Mouse (Mus musculus): Measurements from ENCODE around the gene Ulk4. TPM values are rescaled to one million over a fixed set of nuclear protein-coding genes. Genes with fewer than 3 reads are reported as not detected.

The Ulk4 gene
- polyA plus RNA-seq, 2 experiments from 2014 or later: 0.25 to 2.8 TPM

DNA sequence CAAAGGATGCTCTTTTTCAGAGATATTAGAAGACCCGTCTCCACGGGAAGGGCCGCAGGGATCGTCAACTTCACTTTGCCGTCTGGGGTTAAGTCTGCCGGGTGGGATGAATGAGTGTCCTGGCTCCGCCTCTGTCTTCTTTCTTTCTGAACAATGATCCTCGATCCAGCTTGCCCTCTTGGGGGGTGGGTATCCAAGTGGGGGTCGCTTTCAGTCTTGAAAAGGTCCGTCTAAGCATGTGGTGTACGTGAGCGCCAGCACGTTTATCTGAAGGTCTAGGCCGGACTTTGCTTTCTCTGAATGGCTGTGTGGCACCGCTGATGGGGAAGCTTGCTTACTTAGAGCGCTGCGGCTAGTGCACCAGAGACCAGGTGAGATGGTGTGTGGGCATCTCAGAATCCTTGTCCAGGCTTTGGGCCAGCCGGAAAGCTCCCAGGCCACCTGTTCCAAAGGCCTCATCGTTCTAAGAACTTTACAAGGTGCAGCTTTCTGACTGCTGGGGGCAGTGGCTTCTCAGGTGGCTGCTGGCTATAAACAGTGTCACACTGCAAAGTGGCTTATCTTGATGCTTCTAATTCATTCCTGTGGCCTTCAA is 23.1 kb upstream of the Ulk4 start:
- ATAC-seq: no peak

DNA sequence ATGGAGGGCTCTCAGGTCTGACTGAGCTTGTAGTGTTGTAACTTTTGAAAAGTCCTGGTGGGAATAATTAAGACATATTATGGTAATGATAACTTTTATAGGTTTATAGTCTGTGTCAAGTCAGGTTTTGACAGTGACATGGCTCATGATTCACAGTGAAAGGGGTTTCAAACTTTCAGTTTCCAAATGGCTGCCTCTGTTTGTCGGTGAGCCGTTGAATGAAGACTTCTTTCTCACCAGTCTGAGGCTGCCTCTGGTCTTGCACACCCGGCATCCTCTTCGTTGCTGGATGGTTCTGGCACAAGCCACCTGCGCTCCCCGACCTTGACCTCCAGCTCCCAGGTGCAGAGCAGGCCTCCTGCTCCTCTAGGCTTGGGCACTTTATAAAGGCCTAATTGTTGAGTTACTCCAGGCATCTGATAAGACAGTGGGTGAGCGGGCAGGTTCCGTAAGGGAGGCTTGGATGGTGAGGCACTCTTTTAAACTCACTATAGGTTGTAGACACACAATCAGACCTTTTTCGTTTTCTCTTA is 22.3 kb upstream of the Ulk4 start:
- ATAC-seq: peak; percentile 34

DNA sequence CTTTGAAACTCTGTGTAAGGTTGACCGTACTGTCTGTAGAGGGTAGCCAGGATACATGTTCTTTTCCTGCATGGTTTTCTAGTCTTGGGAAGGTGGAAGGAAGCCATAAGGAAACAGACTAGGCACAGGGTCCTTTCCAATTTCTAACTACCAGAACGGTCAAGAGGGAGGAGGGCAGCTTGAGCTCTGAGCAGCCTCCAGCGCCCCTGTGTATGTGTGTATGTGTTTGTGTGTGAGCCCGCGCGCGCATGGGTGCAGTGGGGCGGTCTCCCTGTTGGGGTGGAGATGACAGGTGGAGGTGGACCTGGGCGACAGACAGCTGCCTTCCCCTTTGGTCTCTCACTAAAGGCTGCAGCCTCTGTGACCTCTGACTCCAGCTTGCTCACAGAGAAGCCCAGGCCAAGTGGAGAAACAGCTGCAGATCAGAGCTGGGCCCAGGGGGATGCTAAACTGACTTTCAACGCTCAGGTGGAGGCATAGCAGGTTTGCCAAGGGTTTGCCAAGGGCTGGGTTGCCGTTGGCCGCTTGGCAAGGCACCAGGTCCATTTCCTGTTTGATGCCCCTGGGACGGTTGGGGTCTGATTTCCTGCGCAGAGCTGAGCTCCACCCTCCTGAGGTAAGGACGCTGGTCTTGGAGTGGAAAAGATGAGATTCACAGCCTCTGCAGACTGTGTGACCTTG is 21.6 kb upstream of the Ulk4 start:
- ATAC-seq: peak; percentile 55

DNA sequence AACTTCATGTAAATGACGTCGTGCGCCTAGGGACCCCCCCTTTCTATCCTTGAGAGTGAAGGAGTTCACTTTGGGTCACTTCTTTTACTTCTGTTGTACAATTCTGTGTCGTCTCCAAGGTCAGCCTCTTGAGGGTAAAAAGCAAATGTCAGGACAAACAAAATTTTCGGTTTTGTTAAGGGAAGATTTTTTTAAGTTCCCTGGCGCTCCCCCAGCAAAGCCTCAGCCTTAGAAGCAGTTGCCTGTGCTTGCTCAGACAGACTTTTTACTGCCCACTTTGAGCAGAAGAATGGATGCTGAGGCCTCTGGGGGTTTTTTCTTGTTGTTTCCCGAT is 21.0 kb upstream of the Ulk4 start:
- ATAC-seq: no peak

DNA sequence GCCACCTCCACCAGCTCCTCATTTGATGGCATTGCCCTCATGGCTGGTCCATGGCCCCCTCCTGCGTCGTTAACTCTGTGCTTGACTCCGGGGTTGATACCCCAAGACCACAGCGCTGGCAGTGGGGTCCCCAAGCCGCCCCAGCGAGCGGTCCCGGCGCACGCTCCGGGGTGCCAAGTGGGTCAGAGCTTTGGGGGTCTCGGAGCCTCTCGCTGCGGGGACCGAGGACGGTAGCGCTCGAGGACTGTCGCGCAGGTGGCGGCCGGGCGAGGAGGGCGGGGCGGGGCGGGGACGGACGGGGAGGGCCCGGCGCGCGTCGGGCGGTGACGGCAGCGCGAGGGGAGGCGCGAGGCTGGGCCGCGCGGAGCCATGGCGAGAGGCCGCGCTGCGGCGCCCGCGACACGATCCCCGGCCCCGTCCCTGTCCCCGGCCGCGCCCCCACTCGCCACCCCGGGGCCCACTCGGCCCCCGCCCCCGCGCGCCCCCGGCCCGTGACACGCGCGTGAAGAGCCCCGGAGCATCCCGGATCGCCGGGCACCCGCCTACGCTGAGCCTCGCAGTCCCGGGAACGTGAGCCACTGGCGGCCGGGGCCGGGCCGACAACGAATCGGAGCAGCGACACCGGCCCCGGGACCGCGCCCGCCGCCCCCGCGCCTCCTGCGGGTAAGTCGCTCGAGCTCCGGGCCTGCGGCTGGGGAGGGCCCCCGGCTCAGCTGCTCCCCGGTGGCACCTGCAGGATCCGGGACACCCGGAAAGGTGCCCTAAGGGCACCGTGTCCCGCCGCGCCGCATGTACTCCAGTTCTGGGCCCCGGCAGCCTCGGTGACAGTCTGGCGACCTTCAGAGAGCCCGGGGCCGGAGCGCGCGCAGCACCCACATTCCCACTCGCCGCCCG is 20.4 kb upstream of the Ulk4 start, which contains the start of gene Trak1:
TSS of gene Trak1 (plus strand) at position 332 of the 894 bp plus-strand sequence.
- peak; percentile 44 for ATAC-seq

DNA sequence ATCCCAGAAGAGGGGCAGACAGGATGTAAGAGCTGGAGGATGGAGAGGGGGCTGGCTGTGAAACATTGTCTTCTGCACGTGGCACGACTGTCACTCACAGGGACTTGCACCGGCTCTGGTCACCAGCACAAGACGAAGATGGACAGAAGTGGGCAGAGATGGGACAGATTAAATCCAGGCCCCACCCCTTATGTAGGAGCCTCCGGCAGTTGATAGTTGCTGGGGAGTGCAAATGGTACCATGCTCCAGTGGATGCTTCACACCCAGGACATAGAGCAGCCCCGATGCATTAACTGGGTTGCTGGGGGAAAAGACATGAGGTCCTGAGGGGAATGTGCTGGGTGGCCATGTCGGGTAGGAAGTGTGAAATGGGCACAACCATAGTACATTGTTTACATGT is 18.2 kb upstream of the Ulk4 start:
- no peak for ATAC-seq

DNA sequence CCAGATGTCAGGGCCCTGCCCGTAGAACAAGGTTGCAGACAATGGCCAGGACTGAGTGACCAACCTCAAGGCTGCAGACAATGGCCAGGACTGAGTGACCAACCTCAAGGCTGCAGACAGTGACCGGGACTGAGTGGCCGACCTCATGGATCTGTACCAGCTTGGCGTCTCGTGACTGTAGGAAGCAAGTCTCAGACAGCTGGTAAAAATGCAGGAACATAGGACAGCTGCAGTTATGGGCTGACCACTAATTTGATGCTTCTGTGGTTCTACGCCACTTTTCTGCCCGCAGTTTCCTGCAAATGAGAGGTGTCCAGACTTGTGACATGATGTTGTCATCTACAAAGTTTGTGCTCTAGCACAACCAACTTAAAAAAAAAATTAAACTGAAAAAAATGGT is 16.2 kb upstream of the Ulk4 start:
- ATAC-seq: no peak

DNA sequence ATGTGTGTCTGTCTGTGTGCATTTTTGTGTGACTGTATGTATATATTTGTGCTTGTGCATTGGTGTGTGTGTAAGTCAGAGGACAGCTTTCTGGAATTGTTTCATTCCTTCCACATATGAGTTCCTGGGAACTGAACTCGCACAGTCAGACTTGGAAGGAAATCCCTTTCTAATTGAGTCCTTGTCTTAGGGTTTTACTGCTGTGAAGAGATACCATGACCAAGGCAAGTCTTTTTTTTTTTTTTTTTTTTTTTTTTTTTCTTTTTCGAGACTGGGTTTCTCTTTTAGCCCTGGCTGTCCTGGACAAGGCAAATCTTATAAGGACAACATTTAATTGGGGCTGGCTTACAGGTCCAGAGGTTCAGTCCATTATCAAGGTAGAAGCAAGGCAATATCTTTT is 14.3 kb upstream of the Ulk4 start:
- no peak for ATAC-seq

DNA sequence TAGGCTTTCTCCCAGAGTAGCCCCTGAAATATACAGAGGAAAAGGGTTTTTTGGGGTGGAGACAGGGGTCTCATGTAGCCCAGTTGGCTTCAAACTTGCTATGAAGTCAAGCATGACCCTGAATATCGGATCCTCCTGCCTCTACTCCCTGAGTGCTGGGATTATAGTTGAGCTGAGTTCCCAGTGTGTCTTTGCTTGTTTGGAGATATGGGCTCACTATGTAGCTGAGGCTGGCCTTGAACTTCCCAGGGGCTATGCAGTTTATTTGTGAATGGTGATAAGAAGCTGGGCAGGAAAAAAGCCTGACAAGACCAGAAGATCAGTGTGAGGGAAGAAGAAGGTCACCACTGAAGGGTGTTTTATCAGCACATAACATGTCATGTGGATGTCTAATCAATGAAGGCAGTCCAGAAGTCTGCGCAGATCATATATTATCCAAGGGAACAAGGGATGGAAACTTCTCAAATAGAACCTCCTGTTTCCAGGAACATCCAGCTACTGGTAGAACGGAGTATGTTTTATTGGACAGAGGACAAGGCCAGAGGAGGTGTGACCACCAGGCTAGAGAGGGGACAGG is 9.4 kb upstream of the Ulk4 start:
- no peak for ATAC-seq

DNA sequence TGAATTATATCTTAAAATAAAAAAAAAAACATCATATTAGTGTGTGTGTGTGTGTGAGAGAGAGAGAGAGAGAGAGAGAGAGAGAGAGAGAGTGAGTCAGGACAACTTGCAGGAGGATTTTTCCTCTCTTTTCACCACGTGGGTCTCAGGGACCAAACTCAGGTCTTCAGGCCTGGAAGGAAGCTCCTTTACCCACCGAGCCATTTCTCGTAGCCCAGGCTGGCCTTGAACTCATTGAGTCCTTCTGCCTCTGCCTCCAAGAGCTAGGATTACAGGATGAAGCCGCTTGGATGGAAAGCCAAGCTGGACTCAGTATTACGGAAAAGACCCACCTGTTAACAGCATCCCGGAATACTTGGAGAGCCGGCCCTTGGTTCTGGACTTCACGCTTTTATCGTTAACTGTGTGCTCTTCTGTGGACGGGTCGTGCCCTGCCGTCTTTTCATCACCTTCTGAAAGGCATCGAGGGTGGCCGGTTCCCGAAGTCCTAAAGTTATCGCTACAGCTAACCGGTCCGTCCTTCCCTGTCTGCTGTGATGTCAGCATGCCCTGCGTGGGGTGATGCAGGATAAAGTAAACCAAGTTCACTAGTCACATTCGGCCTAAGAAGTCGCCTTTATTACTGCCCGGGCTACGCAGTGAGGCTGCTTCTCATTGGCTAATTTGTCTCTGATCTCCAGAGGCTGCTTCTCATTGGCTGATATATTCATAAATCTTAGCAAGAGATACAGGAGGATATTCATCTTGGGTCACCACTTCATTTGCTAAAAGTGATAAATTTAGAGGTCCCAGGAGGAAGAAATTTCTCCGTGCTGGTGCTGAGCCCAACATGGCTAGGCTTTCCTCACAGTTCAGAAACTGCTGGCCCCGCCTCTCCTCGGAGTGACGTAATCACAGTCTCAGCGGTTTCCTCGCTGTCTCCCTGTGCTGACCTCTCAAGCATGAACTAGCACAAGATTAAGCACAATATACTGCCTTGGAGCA is 8.6 kb upstream of the Ulk4 start:
- peak; percentile 90 for ATAC-seq

DNA sequence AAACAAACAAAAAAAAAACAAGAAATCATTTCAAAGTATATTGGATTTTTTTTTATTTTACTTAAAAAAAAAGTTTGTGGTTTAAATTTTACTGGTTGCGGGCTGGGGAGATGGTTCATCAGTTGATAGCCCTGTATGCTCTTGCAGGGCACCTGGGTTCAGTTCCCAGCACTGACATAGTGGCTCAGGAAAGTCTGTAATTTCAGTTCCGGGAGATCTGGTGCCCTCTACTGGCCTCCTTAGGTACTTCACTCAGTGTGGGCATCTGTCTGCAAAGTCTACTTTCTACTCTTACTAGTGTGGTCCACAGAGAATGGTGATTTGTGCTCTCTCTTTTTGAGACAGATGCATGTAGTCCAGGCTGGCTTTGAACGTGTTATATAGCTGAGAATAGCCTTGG is 7.4 kb upstream of the Ulk4 start:
- no peak for ATAC-seq

DNA sequence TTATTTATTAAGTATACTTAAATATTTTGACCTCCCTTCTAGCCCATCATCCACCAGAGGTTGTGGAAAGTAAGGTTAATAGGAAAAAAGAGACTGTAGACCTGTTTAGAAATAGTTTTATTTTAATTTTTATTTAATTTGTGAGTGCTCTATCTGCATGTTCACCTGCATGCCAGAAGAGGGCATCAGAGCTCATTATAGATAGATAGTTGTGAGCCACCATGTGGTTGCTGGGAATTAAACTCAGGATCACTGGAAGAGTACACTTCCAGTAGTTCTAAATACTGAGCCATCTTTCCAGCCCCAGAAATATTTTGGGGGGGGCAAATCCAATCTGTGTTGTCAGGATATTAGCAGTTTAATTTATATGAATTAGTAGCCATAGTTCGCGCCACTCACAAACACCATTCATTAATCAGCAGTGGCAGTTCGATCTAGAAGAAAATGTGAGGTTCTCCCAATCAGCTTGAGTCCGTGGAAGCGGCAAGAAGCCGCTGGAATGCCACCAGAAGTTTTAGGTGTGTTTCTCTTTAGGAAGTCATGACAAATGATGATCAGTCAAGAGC is 6.7 kb upstream of the Ulk4 start:
- no peak for ATAC-seq

DNA sequence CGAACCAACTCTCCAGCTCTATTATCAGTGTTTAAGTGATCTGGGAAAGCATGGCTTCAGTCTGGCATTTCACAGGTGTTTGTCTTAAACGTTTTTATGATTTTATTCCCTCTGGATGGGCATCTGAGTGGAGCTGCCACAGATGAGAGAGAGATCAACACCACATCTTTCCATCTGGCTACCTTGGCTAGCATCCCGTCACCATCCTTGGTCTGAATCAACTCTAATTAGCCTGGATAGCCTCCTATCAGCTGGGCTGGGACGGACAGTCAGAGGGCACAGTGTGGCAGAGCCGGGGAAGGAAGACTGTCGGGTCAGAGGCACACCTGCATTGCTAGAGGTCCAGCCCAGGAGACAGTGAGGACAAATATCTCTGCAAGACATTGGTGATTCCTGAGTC is 4.9 kb upstream of the Ulk4 start:
- ATAC-seq: no peak

DNA sequence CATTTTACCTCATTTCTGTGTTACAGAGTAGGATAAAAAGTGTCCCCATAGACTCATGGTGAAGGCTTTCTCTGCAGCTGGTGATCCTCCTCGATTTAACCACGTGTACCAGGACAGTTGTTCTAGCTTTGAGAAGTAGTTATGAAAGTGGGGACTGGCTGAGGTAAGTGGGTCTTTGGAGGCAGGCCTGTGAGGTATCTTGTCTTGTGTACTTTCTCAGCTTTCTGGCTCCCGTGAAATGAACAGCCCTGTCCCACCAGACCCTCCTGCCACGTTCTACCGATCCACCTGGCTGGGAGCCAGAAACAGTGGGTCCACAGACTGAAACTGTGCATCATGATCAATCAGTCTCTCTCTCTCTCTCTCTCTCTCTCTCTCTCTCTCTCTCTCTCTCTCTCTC is 2.2 kb upstream of the Ulk4 start:
- no peak for ATAC-seq

DNA sequence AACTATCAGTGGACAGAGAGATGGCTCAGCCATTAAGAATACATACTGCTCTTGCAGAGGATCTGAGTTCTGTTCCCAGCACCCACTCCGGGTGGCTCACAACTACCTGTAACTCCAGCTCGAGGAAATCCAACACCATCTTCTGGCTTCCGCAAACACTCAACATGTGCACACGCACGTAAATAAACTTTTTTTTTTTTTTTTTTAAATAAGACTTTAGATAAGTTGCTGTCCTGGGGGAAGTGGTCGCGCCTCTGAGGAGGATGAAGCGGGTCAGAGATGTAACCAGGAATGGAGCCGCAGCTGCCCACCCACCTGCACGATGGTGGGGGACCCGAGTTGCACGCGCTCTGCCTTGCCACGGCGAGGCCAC is 266 bp downstream of the Ulk4 start:
- ATAC-seq: no peak

DNA sequence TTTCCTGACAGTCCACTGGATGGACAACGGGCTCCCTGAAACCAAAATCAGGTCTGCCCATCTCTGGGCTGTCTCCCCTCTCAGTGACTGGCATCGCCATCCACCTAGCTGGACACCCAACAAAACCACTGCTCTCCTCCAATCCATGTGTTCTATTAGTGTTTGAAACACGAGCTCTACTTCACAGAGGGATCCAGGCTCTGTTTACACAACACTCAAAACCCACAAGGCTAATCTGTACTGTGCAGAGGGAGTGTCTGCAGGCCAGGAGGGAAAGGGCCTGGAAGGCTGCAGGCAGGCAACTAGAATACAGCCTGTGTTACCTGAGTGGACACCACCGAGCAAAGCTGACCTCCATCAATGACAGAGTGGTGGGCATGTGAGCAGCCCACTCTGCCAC is 5.4 kb downstream of the Ulk4 start:
- no peak for ATAC-seq

DNA sequence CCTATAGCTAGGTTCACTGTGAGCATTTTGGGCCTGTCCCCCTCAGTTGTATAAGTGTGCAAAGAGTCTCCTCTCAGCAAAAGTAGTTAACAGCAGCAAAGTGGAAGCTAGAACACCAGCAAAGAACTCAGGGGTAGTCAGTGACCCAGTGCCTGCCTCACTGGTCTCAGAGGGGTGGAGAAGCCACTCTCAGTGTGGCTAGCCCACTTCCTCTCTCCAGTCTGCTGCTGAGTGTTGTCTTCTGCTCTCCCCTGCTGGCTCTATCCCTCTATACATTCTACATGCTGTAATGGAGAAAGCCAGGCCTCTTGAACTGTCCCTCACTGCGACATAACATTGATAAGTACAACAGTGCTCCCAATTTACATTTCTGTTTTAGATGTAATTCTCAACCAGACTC is 5.8 kb downstream of the Ulk4 start:
- ATAC-seq: no peak

DNA sequence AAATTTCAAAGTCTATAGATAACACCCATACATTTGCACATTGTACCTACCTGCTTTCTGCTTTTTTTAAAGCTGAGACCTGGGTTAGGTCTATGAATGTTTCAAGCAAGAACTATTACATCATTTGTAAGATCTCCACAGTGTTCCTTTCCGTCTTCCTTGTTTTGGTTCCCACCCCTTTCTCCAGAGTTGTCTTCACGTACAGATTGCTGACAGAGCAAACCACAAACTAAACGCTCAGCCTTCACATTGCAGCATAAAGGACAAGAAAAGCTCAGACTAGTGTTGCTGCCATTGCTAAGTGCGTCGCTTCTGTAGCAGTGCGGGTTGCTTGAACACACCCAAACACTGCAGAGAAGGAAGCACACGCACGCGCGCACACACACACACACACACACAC is 11.7 kb downstream of the Ulk4 start:
- no peak for ATAC-seq

DNA sequence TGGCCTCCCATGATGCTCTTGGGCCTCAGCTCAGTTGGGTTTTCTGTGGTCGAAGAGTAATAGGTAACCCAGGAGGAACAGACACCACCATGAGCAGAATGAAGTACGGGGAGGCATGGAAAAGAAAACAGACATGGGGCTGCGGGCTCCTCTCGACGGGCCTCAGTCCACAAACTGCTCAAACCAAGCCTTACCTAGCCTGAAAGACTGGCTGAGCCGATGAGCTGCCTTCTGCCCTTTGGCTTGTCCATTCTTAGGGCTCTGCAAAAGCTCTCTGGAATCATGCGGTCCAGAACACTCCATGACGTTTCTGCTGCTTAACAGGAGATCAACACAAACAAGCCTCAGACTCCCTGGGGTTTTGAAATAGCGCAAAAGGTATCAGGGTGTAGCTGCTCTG is 19.9 kb downstream of the Ulk4 start:
- ATAC-seq: no peak

DNA sequence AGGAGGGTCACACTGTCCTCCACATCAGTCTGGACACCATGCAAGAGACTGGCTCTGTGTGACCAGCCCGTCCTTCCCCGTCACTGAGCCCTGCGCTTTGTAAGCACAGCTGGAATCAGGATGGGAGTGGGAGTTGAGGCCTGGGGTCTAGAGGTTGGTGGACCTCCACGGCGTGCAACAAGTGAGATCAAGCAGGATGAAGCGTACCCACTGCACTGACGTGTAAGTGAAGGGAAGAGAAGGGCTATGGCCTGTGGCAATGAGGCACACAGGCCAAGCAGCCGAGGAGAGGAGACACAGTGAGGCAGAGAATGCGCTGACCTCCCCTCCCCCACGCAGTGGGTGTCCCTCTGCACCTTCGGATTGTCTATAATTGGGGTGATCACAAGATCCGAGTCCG is 22.2 kb downstream of the Ulk4 start:
- ATAC-seq: no peak

DNA sequence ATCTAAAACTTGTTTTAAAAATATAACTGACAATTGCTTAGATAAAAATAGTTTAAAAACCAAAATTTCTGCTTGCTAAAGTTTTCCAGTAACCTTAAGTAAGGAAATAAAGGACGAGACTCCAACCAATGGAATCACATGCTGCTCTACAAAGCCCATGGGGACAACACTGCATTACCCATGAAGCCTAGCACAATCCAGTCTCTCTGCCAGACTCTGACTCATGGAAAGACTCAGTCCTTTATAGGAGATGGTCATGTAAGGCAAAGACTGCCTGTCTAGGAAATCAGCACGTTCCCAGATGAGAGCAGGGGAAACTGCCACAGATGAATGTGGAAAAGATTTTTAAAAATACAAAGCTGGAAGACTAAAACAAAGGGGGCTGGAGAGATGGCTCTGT is 23.0 kb downstream of the Ulk4 start:
- no peak for ATAC-seq

DNA sequence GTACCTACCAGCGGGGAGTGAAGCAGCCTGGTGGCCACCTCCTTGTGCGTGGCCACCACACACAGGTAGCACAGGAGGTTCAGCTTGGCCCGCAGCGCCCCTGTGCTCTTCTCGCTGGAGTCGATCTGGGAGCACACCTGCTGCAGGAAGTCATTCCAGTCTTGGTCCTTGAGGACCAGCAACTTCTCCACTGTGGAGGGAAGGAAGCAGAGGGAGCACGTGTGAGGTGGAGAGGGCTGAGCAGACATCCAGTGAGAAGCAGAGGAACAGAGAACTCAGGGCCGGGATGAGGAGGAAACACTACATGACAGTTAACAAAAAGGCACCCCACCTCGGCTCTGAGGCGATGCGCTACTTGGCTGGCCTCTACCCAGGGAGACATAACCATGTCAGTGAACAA is 26.1 kb downstream of the Ulk4 start:
- ATAC-seq: no peak
